Mouse (Mus musculus) bone marrow, adult 2 months (tissue): ENCODE results near the gene Ctf2. TPM values are rescaled to one million over a fixed set of nuclear protein-coding genes. Genes with fewer than 3 reads are reported as not detected.

Experiments
- H3K27ac ChIP-seq: fragments of 200-500 bp; 2 replicates; pipeline ENCODE4 v1.5.1; 2012; ENCODE audit warnings: low read depth, mild to moderate bottlenecking, control low read depth, inconsistent platforms, low read length; ENCODE audit not compliant: control insufficient read depth, poor library complexity, insufficient read depth
- H3K4me1 ChIP-seq: fragments of 200-500 bp; 2 replicates; pipeline ENCODE4 v1.6.1; 2011; ENCODE audit warnings: low read length; ENCODE audit not compliant: control insufficient read depth, insufficient read depth
- H3K4me3 ChIP-seq: fragments of 200-500 bp; replicated peaks from 2 replicates; pipeline ENCODE3; 2011; ENCODE audit warnings: mild to moderate bottlenecking, low read depth, low read length, control low read depth; ENCODE audit not compliant: control insufficient read depth
- CTCF ChIP-seq: fragments of 200-500 bp; IDR thresholded peaks from 2 replicates; pipeline ENCODE4 v1.5.1; 2011; ENCODE audit warnings: low read length, control low read depth; ENCODE audit not compliant: control insufficient read depth, insufficient read depth
- POLR2A ChIP-seq: fragments of 200-500 bp; IDR thresholded peaks from 2 replicates; pipeline ENCODE4 v1.6.1; 2011; ENCODE audit warnings: low read depth, mild to moderate bottlenecking, control low read depth, low read length, borderline replicate concordance; ENCODE audit not compliant: control insufficient read depth
- WGBS: fragments of 180-500 bp; shearing (Covaris S2); methylation state at CpG from one replicate; pipeline ENCODE4 v1.1.7; 2018; 5-methylcytosine and 5-hydroxymethylcytosine counted together
- polyA plus RNA-seq: library from polyadenylated mRNA; stranded (reverse); fragments of >200 nt; gene quantifications from 2 replicates; pipeline ENCODE4 v1.2.4, GENCODE M21; 2011; ENCODE audit warnings: low replicate concordance; ENCODE audit not compliant: missing spikeins, insufficient read depth, insufficient read length

Gene Ctf2
- polyA plus RNA-seq, 1 experiment, result not detected

DNA sequence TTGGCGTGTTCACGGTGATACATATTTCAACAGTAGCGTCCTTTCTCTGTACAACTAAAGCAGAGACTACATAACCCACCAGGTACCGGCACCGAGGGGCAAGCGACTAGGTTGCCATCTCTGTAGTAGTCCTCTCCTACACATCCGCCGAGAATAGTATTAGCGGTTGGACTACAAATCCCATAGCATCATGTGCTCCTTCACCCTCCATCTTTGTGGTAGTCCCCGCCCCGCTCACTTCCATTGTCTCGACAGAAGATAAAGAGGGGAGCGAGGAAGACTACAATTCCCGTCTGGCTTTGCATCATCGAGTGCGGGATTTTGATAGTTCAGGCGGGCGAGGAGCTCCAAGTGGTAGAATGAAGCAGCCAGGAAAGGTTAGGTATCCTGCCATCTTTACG, 13.3 kb upstream of the Ctf2 start:
- peak overlapping the region; percentile 95 for H3K4me3 ChIP-seq
- H3K27ac ChIP-seq, result peak overlapping the region; percentile 83; the same call in 1 of the 2 replicates
- no peak for TF ChIP-seq POLR2A
- no peak for TF ChIP-seq CTCF
- no peaks in the 10 kb centered on the region for H3K4me1 ChIP-seq
- WGBS, result 0% methylated on average over 19 of the region's 19 CpGs

DNA sequence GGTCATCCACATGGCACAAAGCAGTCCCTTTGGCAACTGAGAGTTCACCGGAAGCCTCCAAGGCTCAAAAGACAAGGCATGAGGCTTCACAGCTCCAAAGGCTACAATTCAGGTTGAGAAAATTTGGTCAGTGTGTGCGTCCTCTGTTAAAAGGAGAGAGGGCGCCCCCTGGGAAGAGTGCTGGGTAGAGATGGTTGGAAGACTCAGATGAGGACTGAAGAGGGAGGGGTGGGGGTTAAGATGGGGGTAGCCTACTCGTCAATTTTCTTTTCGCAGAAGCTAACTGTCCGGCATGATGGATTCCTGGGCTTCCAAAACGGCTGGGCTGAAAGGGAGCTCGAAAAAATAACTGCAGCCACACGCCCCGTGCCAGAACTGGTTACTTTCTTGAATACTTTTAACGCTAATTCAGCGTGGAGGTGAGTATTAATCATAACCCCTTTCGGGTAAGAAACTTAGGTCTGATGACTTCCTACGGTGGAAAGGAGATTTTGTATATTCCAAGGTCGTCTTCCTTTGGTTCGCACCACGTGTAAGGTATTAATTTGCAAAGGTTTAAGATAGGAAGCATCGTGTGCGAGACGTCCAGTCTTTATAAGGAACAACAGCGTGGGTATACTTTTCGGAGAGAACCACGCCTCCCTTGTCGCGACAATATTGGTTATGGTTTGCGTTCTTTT, 12.5 kb upstream of the Ctf2 start, which contains the start of gene Fbxl19:
Gene Fbxl19 (plus strand): TSS at position 178 of the 680 bp plus-strand sequence.
- Histone ChIP-seq H3K4me3 (peak within 1 kb of the TSS; percentile 95), H3K4me1 (no peaks in the 10 kb centered on the region), H3K27ac (peak within 1 kb of the TSS; percentile 83; the same call in 1 of the 2 replicates)
- under 1% methylated on average over 26 of the region's 26 CpGs for WGBS
- TF ChIP-seq CTCF (peak; percentile 27; the same call in 1 of the 2 replicates), POLR2A (no peak)

DNA sequence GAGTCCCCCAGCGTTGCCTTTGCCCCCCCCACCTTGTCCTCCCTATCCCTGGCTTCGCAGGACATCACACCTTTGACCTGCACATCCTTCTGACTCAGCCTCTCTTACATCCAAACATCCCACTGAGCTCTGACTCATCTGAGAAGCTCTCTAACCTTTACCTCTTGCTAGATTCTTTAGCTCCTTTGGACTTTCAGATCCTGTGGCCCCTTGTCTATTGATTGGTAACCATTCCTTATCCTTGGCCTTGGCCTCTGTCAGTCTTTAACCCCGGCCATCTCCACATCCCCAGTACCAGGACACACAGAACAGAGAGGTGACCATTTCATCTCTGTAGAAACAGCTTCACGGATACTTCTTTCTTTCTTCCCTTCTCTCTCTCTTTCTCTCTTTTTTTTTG, 1.8 kb downstream of the Ctf2 start:
- no peaks in the 10 kb centered on the region for H3K4me1 ChIP-seq
- WGBS, result 70% methylated on average over 4 of the region's 4 CpGs
- H3K4me3 ChIP-seq, result no peak overlapping the region
- no peak overlapping the region for H3K27ac ChIP-seq
- TF ChIP-seq POLR2A (no peak), CTCF (no peak)

DNA sequence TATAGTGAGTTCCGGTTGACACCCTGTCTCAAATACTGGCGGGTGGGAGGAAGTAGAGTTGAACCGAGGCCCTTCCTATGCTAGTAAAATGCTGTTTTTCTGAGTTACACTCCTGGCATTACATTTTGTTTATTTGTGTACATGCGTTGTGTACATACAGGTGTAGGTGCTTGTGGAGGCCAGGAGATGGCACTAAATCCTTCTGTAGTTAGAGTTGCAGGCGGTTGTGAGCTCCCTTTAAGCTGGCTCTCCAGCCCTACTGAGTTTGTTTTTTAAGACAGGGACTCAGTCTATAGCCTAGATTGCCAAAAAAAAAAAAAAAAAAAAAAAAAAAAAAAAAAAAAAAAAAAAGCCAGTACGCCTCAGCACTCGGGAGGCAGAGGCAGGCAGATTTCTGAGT, 4.1 kb downstream of the Ctf2 start:
- H3K4me3 ChIP-seq, result no peak overlapping the region
- H3K4me1 ChIP-seq, result no peaks in the 10 kb centered on the region
- TF ChIP-seq POLR2A (no peak), CTCF (no peak)
- 69% methylated on average over 7 of the region's 7 CpGs for WGBS
- no peak overlapping the region for H3K27ac ChIP-seq

DNA sequence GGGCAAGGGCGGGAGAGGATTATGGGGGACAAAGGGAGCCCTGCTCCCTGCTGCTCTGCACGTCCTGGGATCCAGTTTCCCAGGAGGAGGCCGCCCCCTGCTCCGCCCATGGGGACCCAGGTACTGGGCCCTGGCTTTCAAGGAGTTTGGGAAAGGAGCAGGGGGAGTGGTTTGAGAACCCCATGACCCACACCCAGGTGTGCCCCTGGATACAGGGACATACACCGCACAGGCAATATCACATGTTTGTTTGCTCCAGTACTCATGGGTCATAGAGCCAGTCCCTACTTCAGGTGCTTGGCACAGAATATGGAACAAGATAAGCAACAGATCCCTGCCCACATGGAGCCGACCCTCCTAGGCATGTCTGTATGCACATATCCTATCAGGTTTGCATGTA, 6.0 kb downstream of the Ctf2 start:
- no peaks in the 10 kb centered on the region for H3K4me1 ChIP-seq
- no peak overlapping the region for H3K27ac ChIP-seq
- no peak overlapping the region for H3K4me3 ChIP-seq
- WGBS, result 79% methylated on average over 6 of the region's 6 CpGs
- TF ChIP-seq CTCF (no peak), POLR2A (no peak)

DNA sequence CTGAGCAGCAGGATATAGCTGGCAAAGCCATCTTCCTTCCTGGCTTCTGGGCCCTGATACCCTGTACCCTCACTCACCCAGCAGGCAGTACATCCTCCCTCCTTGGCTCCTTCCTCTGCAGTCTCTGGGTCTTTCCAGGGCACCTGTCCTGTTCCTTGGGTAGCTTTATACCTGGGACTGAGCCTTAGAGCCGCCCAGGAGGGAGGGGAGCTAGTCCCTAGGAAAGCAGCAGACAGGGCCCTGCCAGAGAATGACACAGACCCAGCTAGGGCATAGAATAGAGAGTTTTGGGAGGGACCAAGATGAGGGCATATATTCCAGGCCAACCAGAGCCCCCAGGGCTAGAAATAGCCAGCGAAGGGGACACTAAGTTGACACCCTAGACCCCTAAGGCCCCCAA, 6.5 kb downstream of the Ctf2 start:
- TF ChIP-seq CTCF (no peak), POLR2A (no peak)
- 86% methylated on average over 2 of the region's 2 CpGs for WGBS
- Histone ChIP-seq H3K4me3 (no peak overlapping the region), H3K4me1 (no peaks in the 10 kb centered on the region), H3K27ac (no peak overlapping the region)

DNA sequence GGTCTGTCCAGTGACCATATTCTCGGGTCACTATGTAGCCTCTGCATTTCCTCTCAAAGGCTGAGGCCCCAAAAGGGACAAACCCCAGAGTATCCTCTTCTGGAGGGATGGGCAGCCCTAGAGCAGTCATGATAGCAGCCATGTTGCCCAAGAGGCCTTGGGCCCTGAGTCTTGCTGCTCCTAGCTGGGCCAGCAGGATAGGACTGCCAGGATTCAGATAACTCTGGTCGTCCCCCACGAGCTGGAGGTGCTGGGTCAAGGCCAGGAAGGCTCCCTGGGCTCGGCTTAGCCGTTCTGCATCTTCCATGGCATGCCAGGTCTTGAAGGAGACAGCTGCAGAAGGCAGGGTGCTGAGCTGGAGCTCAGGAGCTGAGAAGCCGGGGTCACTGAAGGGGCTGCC, 12.7 kb downstream of the Ctf2 start:
- 78% methylated on average over 6 of the region's 6 CpGs for WGBS
- Histone ChIP-seq H3K4me1 (no peaks in the 10 kb centered on the region; the same call in 1 of the 2 replicates), H3K4me3 (no peak overlapping the region), H3K27ac (no peak overlapping the region)
- no peak for TF ChIP-seq POLR2A
- TF ChIP-seq CTCF, result no peak

DNA sequence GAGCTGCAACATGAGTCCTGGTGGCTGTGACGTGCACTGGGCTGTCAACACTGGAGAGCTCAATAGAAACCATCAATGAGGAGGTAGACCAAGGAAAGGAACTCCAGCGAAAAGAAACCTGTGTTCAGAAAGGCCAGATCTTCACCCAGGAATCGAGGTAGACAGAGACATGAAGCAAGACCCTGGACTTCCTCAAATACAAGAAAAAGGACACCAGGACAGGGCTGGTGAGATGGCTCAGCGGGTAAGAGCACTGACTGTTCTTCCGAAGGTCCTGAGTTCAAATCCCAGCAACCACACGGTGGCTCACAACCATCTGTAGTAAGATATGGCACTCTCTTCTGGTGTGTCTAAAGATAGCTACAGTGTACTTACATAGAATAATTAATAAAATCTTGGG, 13.6 kb downstream of the Ctf2 start:
- Histone ChIP-seq H3K4me1 (no peaks in the 10 kb centered on the region; the same call in 1 of the 2 replicates), H3K27ac (no peak overlapping the region), H3K4me3 (no peak overlapping the region)
- WGBS, result 59% methylated on average over 6 of the region's 6 CpGs
- TF ChIP-seq CTCF (no peak), POLR2A (no peak)
